Mouse (Mus musculus) cerebellum, postnatal 25 days (tissue): Measurements from ENCODE around the gene Olfr718-ps1.
"Not testable (repeated sequence)": the region's sequence is repeated elsewhere in the genome, so short reads cannot be mapped to it uniquely, and the experiment has no call there.

ENCODE experiments used
- DNase-seq, 2 experiments: peaks; one replicate each; pipeline ENCODE4 v3.0.0; 2021; ENCODE audit warnings: mixed read lengths in 2 of 2

Gene Olfr718-ps1

GRCm38 (mm10) chr5:143147481-143147880, at the start of gene Olfr718-ps1:
Gene Olfr718-ps1, minus strand, starts transcription at chr5:143147581.
- DNase-seq, result no peak

- no peak for DNase-seq
Measured at GRCm38 (mm10) chr5:143196506-143196905, 49.1 kb upstream of the Olfr718-ps1 start.

GRCm38 (mm10) chr5:143195166-143195565, 47.8 kb upstream of the Olfr718-ps1 start:
- DNase-seq, result no peak

- DNase-seq, result not testable (repeated sequence)
Measured at GRCm38 (mm10) chr5:143194747-143195146, 47.4 kb upstream of the Olfr718-ps1 start.

GRCm38 (mm10) chr5:143192806-143193205, 45.4 kb upstream of the Olfr718-ps1 start:
- DNase-seq, result no peak

- not testable (repeated sequence) for DNase-seq
Measured at GRCm38 (mm10) chr5:143188014-143188413, 40.6 kb upstream of the Olfr718-ps1 start.

- peak; percentile 95 to 96 for DNase-seq
Measured at GRCm38 (mm10) chr5:143180255-143181076, 33.1 kb upstream of the Olfr718-ps1 start, which contains the start of the genes Rbak and Spdye4b. Gene Rbak, minus strand, starts transcription at chr5:143180775. Gene Spdye4b, plus strand, starts transcription at chr5:143181017.

DNA sequence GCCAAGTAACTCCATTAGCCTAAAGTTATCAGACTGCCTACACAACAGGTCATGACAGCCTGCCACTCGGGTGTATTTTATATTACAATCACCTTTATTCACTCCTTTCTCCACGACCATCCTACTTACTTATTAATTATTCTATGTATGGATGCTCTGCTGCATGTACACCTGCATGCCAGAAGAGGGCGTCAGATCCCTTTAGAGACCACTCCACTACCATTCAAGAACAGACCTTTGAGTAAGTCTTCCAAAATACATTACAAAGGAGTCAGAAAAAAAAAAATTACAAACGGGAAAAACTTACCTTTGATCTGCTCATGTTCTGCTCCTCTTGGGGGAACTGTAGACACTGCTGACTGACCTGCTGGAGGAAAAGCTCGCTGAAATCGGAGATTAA, 31.8 kb upstream of the Olfr718-ps1 start:
- peak in 1 of 2 experiments; percentile 24 for DNase-seq

GRCm38 (mm10) chr5:143177541-143178200, 30.3 kb upstream of the Olfr718-ps1 start:
- DNase-seq, result peak in 1 of 2 experiments; percentile 30

- DNase-seq, result no peak
Measured at GRCm38 (mm10) chr5:143175970-143176369, 28.6 kb upstream of the Olfr718-ps1 start.

GRCm38 (mm10) chr5:143165508-143166070, 18.2 kb upstream of the Olfr718-ps1 start:
- no peak for DNase-seq

DNA sequence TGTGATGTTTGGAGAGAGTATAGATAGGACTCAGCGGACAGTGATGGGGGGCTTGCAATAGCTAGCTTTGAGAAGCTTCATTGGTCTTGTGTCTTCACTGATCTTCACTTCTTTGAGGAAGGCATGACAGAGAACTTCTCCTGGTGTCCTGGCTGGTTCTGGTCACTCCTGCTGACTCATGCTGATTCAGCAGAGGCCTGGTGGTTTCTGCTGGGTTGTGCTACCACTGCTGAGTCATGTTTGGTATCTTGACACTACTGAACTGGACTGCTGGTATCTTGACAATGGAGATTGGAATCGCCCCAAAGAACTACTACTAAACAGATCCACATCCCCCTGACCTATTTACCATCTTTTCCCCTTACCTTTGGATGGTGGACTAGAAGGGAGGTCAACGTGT, 8.2 kb upstream of the Olfr718-ps1 start:
- no peak for DNase-seq

GRCm38 (mm10) chr5:143153756-143154155, 6.4 kb upstream of the Olfr718-ps1 start:
- DNase-seq, result no peak

- DNase-seq, result no peak
Measured at GRCm38 (mm10) chr5:143150044-143150443, 2.7 kb upstream of the Olfr718-ps1 start.

DNA sequence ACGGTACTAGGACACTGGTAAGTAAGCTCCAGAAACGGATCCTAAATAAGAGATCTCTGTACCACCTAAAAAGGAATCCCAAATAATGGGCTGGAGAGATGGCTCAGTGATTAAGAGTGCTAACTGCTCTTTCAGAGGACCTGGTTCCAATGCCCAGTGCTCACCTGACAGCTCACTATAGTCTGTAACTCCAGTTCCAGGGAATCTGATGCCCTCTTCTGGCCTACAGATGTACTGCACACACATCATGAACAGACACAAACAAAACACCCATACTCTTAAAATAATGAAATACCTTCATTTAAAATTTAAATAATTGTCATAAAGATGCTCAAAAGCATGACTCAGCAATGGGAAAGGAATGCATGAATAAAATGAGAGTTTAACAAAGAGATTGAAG, 2.2 kb upstream of the Olfr718-ps1 start:
- no peak for DNase-seq

- DNase-seq, result no peak
Measured at GRCm38 (mm10) chr5:143148661-143149060, 1.3 kb upstream of the Olfr718-ps1 start.

DNA sequence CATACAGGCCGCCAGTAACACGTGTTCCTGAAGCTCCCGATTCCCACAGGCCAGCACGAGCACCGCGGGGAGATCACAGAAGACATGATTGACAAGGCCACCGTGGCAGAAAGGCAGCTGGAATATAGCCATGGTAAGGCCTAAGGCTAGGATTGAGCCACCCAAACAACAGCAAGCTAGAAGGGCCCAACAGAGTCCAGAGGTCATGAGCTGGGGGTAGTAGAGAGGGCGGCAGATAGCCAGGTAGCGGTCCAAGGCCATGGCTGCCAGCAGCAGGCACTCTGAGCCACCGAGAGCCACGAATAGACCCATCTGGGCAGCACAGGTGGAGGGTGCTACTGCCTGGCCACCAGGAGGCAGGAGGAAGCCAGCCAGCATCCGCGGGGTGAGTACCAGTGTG, 9.8 kb downstream of the Olfr718-ps1 start:
- no peak for DNase-seq

DNA sequence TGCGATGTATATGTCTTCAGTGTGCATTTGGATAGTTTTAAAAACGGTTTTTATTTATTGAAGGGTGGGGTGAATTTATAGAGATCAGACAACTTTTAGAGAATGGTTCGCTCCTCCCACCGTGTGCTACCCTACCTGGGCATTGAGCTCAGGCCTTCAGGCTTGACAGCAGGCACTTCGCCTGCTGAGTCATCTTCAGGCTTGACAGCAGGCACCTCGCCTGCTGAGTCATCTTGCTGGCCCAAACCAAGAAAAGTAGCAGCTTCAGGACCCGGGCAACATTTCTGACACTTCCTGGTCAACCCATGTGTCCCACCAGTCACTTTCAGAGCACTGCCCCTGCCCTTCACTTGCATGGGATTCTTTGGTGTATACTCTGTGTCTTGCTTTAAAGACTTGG, 12.3 kb downstream of the Olfr718-ps1 start:
- no peak for DNase-seq

GRCm38 (mm10) chr5:143134216-143135010, 13.0 kb downstream of the Olfr718-ps1 start:
- DNase-seq, result not testable (repeated sequence)

- DNase-seq, result no peak
Measured at GRCm38 (mm10) chr5:143132935-143133514, 14.4 kb downstream of the Olfr718-ps1 start.

- DNase-seq, result peak in 1 of 2 experiments; percentile 27
Measured at GRCm38 (mm10) chr5:143130342-143130741, 17.0 kb downstream of the Olfr718-ps1 start.

- no peak for DNase-seq
Measured at GRCm38 (mm10) chr5:143129101-143129500, 18.3 kb downstream of the Olfr718-ps1 start.
